Mouse (Mus musculus) E14TG2a.4 (cell line): ENCODE measurements at regions not wholly inside any gene's neighbourhood (a gene's known extent, or its start where the extent isn't known, plus 50 kb on each side); places are given as distances from the start of the nearest gene placed in this dataset.

Source experiments
- CTCF ChIP-seq: conservative IDR thresholded peaks from 2 replicates; pipeline ENCODE4 v1.5.1; 2014; ENCODE audit warnings: low read length
- NANOG ChIP-seq: IDR thresholded peaks from 2 replicates; pipeline ENCODE4 v1.6.1; 2014; ENCODE audit warnings: borderline replicate concordance, low read length, mixed read lengths
- POU5F1 ChIP-seq: IDR thresholded peaks from 2 replicates; pipeline ENCODE4 v1.6.1; 2014; ENCODE audit warnings: low read length, borderline replicate concordance

- TF ChIP-seq CTCF = no peak
- no peak for TF ChIP-seq POU5F1
- no peak for TF ChIP-seq NANOG
Measured at GRCm38 (mm10) chr5:126118731-126119130, 587.2 kb downstream of the Tmem132b start.
